Mouse (Mus musculus) liver, embryonic 15.5 days (tissue): ENCODE results near the gene Nelfa. TPM values are rescaled to one million over a fixed set of nuclear protein-coding genes. Genes with fewer than 3 reads are reported as not detected.
"Not testable (repeated sequence)": the region's sequence is repeated elsewhere in the genome, so short reads cannot be mapped to it uniquely, and the experiment has no call there.

Source experiments
- ATAC-seq: fragments of 200-750 bp; cut with Nextera tagmentation; 2 replicates; pipeline ENCODE4 v1.8.0; 2017; ENCODE audit warnings: moderate number of reproducible peaks, mild to moderate bottlenecking, moderate library complexity; ENCODE audit not compliant: insufficient read depth
- H3K27ac ChIP-seq: fragments of 300-500 bp; sonication (generic); replicated peaks from 2 replicates; pipeline ENCODE4 v1.5.1; 2015; ENCODE audit warnings: mild to moderate bottlenecking, inconsistent platforms
- H3K27me3 ChIP-seq: fragments of 300-500 bp; sonication (generic); 2 replicates; pipeline ENCODE4 v1.6.1; 2015; ENCODE audit warnings: mild to moderate bottlenecking, inconsistent platforms
- H3K36me3 ChIP-seq: fragments of 300-500 bp; sonication (generic); replicated peaks from 2 replicates; pipeline ENCODE4 v1.6.1; 2015; ENCODE audit warnings: moderate library complexity, mild to moderate bottlenecking, inconsistent platforms
- H3K4me1 ChIP-seq: fragments of 300-500 bp; sonication (generic); replicated peaks from 2 replicates; pipeline ENCODE4 v1.6.1; 2015; ENCODE audit warnings: inconsistent platforms
- H3K4me2 ChIP-seq: fragments of 300-500 bp; sonication (generic); 2 replicates; pipeline ENCODE4 v1.6.1; 2015; ENCODE audit warnings: moderate library complexity, mild to moderate bottlenecking, inconsistent platforms
- H3K4me3 ChIP-seq: fragments of 300-500 bp; sonication (generic); replicated peaks from 2 replicates; pipeline ENCODE4 v1.5.1; 2015; ENCODE audit warnings: mild to moderate bottlenecking, inconsistent platforms
- H3K9ac ChIP-seq: fragments of 300-500 bp; sonication (generic); 2 replicates; pipeline ENCODE4 v1.6.1; 2015; ENCODE audit warnings: moderate library complexity, mild to moderate bottlenecking, inconsistent platforms
- H3K9me3 ChIP-seq: fragments of 300-500 bp; sonication (generic); replicated peaks from 2 replicates; pipeline ENCODE4 v1.6.1; 2016; ENCODE audit warnings: inconsistent platforms
- WGBS: fragments of 180-500 bp; shearing (Covaris S2); methylation state at CpG from one replicate; pipeline ENCODE4 v1.1.7; 2015; ENCODE audit warnings: mixed read lengths; ENCODE audit not compliant: insufficient replicate concordance; 5-methylcytosine and 5-hydroxymethylcytosine counted together
- polyA plus RNA-seq: library from polyadenylated mRNA; unstranded; fragments of >200 nt; fragmentation: Nextera tagmentation; extraction: Ambion mirVana; gene quantifications from 2 replicates; pipeline ENCODE4 v1.2.1, GENCODE M21; 2015

Nelfa gene
- polyA plus RNA-seq, 1 experiment from 2014 or later = 24.7 TPM

GRCm38 (mm10) chr5:33947035-33947434, 10.8 kb upstream of the Nelfa start:
- ATAC-seq, H3K36me3 ChIP-seq, H3K4me1 ChIP-seq, H3K9ac ChIP-seq, H3K4me2 ChIP-seq, H3K27ac ChIP-seq, H3K4me3 ChIP-seq, H3K9me3 ChIP-seq, H3K27me3 ChIP-seq: not testable (repeated sequence)
- WGBS = 79% methylated on average over 16 of the region's 16 CpGs

GRCm38 (mm10) chr5:33938448-33938847, 2.2 kb upstream of the Nelfa start:
- H3K9me3 ChIP-seq = no peaks in the 10 kb centered on the region; the same call in 1 of the 2 replicates
- no peak overlapping the region for H3K4me3 ChIP-seq
- no peak for ATAC-seq
- no peaks in the 10 kb centered on the region for H3K27me3 ChIP-seq
- H3K27ac ChIP-seq = no peak overlapping the region
- H3K36me3 ChIP-seq = peaks cover 12% of the 10 kb centered on the region; the same call in 1 of the 2 replicates
- no peak overlapping the region for H3K4me2 ChIP-seq
- WGBS = 47% methylated on average over 3 of the region's 3 CpGs
- peaks cover 29% of the 10 kb centered on the region for H3K4me1 ChIP-seq
- H3K9ac ChIP-seq = no peak overlapping the region

DNA sequence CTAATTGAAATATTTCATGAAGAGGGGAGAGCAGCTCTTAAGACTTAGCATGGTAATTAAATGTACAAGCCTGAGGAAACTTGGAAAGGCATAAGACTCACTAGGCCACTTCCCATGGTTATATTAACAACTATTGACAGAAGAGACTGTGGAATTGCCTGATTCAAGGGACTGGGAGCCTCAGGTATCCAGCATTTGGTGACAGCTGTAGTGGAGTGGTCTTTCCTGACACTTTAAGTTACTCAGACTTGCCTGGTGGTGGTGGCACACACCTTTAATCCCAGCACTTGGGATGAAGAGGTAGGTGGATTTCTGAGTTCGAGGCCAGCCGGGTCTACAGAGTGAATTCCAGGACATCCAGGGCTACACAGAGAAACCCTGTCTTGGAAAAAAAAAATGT, 1.0 kb upstream of the Nelfa start:
- Histone ChIP-seq H3K4me2 (peak overlapping the region; percentile 83), H3K9me3 (no peaks in the 10 kb centered on the region), H3K4me3 (peak overlapping the region; percentile 97), H3K27me3 (no peaks in the 10 kb centered on the region), H3K27ac (no peak overlapping the region), H3K36me3 (peaks cover 12% of the 10 kb centered on the region; the same call in 1 of the 2 replicates), H3K9ac (no peak overlapping the region), H3K4me1 (peaks cover 40% of the 10 kb centered on the region)
- 99% methylated on average over 2 of the region's 2 CpGs for WGBS
- ATAC-seq = no peak

DNA sequence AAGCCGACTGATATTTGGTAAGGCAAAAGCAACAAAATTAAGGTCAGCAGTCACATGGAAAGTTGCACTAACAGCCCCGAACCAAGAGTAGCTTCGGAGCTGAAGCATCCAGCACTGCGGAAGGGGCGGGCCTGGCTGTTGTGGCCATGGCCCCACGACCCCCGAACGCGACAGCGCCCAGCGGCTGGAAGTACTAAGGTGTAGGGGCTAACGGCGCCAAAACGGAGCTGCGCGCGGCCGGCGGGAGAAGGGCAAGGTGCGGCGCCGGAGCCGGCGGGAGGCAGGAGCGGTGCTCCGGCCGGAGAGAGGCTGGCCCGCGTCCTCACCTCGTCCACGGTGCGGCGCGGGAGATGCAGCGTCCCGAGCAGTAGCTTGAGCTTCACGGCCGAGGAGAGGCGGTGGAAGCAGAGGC, 507 bp downstream of the Nelfa start:
- Histone ChIP-seq H3K9ac (peak overlapping the region; percentile 91), H3K4me3 (peak overlapping the region; percentile 97), H3K9me3 (no peaks in the 10 kb centered on the region), H3K4me1 (peaks cover 40% of the 10 kb centered on the region), H3K36me3 (peaks cover 17% of the 10 kb centered on the region; the same call in 1 of the 2 replicates), H3K27me3 (no peaks in the 10 kb centered on the region), H3K27ac (peak overlapping the region; percentile 93), H3K4me2 (peak overlapping the region; percentile 83)
- WGBS = 1% methylated on average over 39 of the region's 39 CpGs
- ATAC-seq = peak; percentile 59

DNA sequence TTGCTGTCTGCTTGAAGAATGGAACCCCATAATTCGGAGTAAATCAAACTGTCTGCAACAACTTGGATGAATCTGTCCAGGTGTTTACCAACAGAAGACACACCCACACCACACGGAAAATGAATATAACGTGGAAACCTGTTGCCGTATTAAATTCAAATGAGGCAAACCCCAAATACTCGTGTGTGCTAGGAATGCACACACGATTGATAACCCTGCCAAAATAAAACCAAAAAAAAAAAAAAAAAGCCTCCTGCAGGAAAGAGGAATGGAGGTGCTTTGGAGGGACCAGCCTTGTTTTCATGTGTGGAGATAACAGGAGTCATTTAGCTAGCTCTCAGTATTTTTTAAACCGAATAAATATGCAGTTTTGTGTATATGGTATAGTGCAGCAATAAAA, 1.3 kb downstream of the Nelfa start:
- Histone ChIP-seq H3K4me3 (peak overlapping the region; percentile 97), H3K36me3 (peaks cover 18% of the 10 kb centered on the region), H3K9ac (0 out of 2 replicates have a peak overlapping the region, but pooled peaks have one; percentile 91), H3K27ac (peak overlapping the region; percentile 93; the same call in 1 of the 2 replicates), H3K9me3 (no peaks in the 10 kb centered on the region), H3K4me2 (peak overlapping the region; percentile 83), H3K27me3 (no peaks in the 10 kb centered on the region), H3K4me1 (peaks cover 40% of the 10 kb centered on the region)
- WGBS = 47% methylated on average over 7 of the region's 7 CpGs
- no peak for ATAC-seq

- Histone ChIP-seq H3K9ac (peak overlapping the region; percentile 41; the same call in 1 of the 2 replicates), H3K27me3 (no peaks in the 10 kb centered on the region), H3K4me3 (peak overlapping the region; percentile 97), H3K9me3 (no peaks in the 10 kb centered on the region), H3K27ac (peak overlapping the region; percentile 93), H3K36me3 (peaks cover 20% of the 10 kb centered on the region), H3K4me2 (peak overlapping the region; percentile 83), H3K4me1 (peaks cover 40% of the 10 kb centered on the region)
- WGBS = 20% methylated on average over 2 of the region's 2 CpGs
- no peak for ATAC-seq
Observed at GRCm38 (mm10) chr5:33934081-33934480, 2.1 kb downstream of the Nelfa start.

DNA sequence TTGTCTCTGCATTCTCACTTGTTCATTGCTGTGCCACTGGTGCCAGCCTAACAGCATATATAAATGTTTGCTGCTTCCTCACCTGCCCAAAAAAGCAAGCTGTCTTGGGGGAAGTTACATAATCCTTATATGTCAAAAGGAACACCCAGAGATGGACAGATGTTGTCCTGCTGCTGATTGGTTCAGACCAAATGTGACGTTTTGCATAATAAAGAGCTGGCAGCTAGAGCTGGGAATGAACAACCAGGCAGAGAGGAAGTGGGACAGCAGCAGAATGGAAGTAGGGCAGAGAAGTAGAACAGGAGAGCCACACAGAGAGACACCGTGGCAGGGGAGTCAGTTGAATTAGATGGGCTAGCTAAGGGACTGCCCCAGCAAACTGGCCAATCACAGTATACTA, 3.8 kb downstream of the Nelfa start:
- Histone ChIP-seq H3K36me3 (peaks cover 33% of the 10 kb centered on the region), H3K4me2 (no peak overlapping the region), H3K9ac (no peak overlapping the region), H3K4me3 (no peak overlapping the region), H3K27me3 (no peaks in the 10 kb centered on the region), H3K4me1 (peaks cover 37% of the 10 kb centered on the region), H3K9me3 (no peaks in the 10 kb centered on the region), H3K27ac (no peak overlapping the region)
- no peak for ATAC-seq
- WGBS = 51% methylated on average over 2 of the region's 2 CpGs

GRCm38 (mm10) chr5:33926170-33926569, 10.0 kb downstream of the Nelfa start:
- no peaks in the 10 kb centered on the region for H3K4me1 ChIP-seq
- H3K27me3 ChIP-seq = no peaks in the 10 kb centered on the region
- H3K27ac ChIP-seq = no peak overlapping the region
- ATAC-seq = no peak
- H3K4me3 ChIP-seq = no peak overlapping the region
- H3K9me3 ChIP-seq = no peaks in the 10 kb centered on the region
- no peak overlapping the region for H3K4me2 ChIP-seq
- peaks cover 51% of the 10 kb centered on the region for H3K36me3 ChIP-seq
- no peak overlapping the region for H3K9ac ChIP-seq

- ATAC-seq = no peak
Observed at GRCm38 (mm10) chr5:33922566-33922965, 13.6 kb downstream of the Nelfa start.

GRCm38 (mm10) chr5:33921486-33922235, 14.6 kb downstream of the Nelfa start:
- 76% methylated on average over 7 of the region's 7 CpGs for WGBS
- H3K27ac ChIP-seq = no peak overlapping the region
- no peak overlapping the region for H3K9ac ChIP-seq
- no peak overlapping the region for H3K4me2 ChIP-seq
- no peak overlapping the region for H3K4me3 ChIP-seq
- no peaks in the 10 kb centered on the region for H3K27me3 ChIP-seq
- H3K4me1 ChIP-seq = no peaks in the 10 kb centered on the region
- no peak for ATAC-seq
- H3K9me3 ChIP-seq = no peaks in the 10 kb centered on the region
- peaks cover 52% of the 10 kb centered on the region for H3K36me3 ChIP-seq

More at GRCm38 (mm10) chr5:33922566-33922965, 13.6 kb downstream of the Nelfa start:
- H3K36me3 ChIP-seq = peaks cover 53% of the 10 kb centered on the region
- 70% methylated on average over 2 of the region's 2 CpGs for WGBS
- H3K4me3 ChIP-seq = no peak overlapping the region
- H3K27ac ChIP-seq = no peak overlapping the region
- H3K4me2 ChIP-seq = no peak overlapping the region
- H3K9me3 ChIP-seq = no peaks in the 10 kb centered on the region
- no peak overlapping the region for H3K9ac ChIP-seq
- H3K4me1 ChIP-seq = no peaks in the 10 kb centered on the region
- no peaks in the 10 kb centered on the region for H3K27me3 ChIP-seq

GRCm38 (mm10) chr5:33920924-33921323, 15.3 kb downstream of the Nelfa start:
- H3K9me3 ChIP-seq = no peaks in the 10 kb centered on the region
- H3K4me1 ChIP-seq = no peaks in the 10 kb centered on the region
- no peak overlapping the region for H3K9ac ChIP-seq
- H3K4me2 ChIP-seq = no peak overlapping the region
- H3K36me3 ChIP-seq = peaks cover 52% of the 10 kb centered on the region
- H3K4me3 ChIP-seq = no peak overlapping the region
- 15% methylated on average over 4 of the region's 4 CpGs for WGBS
- H3K27me3 ChIP-seq = no peaks in the 10 kb centered on the region
- ATAC-seq = no peak
- H3K27ac ChIP-seq = no peak overlapping the region
